Mouse (Mus musculus) thymus, postnatal 25 days (tissue): Measurements from ENCODE around the gene Chat.

Source experiments
- DNase-seq: peaks from one replicate; pipeline ENCODE4 v3.0.0; 2022

The Chat gene

GRCm38 (mm10) chr14:32465889-32466288 is at the start of gene Chat:
TSS of gene Chat (minus strand) at chr14:32465989.
- DNase-seq, result no peak

GRCm38 (mm10) chr14:32513336-32514032 is 47.7 kb upstream of the Chat start, which contains the start of gene Ercc6:
TSS of gene Ercc6 (plus strand) at chr14:32513521.
- peak; percentile 92 for DNase-seq

GRCm38 (mm10) chr14:32512912-32513311 is 47.1 kb upstream of the Chat start:
- DNase-seq, result no peak

GRCm38 (mm10) chr14:32509443-32509961 is 43.7 kb upstream of the Chat start:
- DNase-seq, result no peak

GRCm38 (mm10) chr14:32508105-32508835 is 42.5 kb upstream of the Chat start:
- no peak for DNase-seq

- no peak for DNase-seq
Observed at GRCm38 (mm10) chr14:32507216-32507615, 41.4 kb upstream of the Chat start.

- no peak for DNase-seq
Observed at GRCm38 (mm10) chr14:32506329-32506728, 40.5 kb upstream of the Chat start.

- no peak for DNase-seq
Observed at GRCm38 (mm10) chr14:32503897-32504296, 38.1 kb upstream of the Chat start.

- DNase-seq, result no peak
Observed at GRCm38 (mm10) chr14:32502764-32503688, 37.2 kb upstream of the Chat start.

GRCm38 (mm10) chr14:32501303-32501702 is 35.5 kb upstream of the Chat start:
- DNase-seq, result no peak

GRCm38 (mm10) chr14:32496115-32496850 is 30.5 kb upstream of the Chat start:
- no peak for DNase-seq

- DNase-seq, result no peak
Observed at GRCm38 (mm10) chr14:32492521-32492920, 26.7 kb upstream of the Chat start.

GRCm38 (mm10) chr14:32482061-32482460 is 16.3 kb upstream of the Chat start:
- DNase-seq, result no peak

GRCm38 (mm10) chr14:32477581-32477980 is 11.8 kb upstream of the Chat start:
- DNase-seq, result no peak

- DNase-seq, result no peak
Observed at GRCm38 (mm10) chr14:32476559-32476958, 10.8 kb upstream of the Chat start.

GRCm38 (mm10) chr14:32472996-32473395 is 7.2 kb upstream of the Chat start:
- peak; percentile 22 for DNase-seq

- DNase-seq, result no peak
Observed at GRCm38 (mm10) chr14:32467606-32468005, 1.8 kb upstream of the Chat start.

- no peak for DNase-seq
Observed at GRCm38 (mm10) chr14:32465506-32465870, 301 bp downstream of the Chat start.

GRCm38 (mm10) chr14:32464601-32465505 is 936 bp downstream of the Chat start, which contains the start of gene Slc18a3:
TSS of gene Slc18a3 (minus strand) at chr14:32464850.
- DNase-seq, result no peak

GRCm38 (mm10) chr14:32463211-32464040 is 2.4 kb downstream of the Chat start:
- no peak for DNase-seq
